Mouse (Mus musculus): ENCODE data around the gene Cd247.

Gene Cd247

GRCm38 (mm10) chr1:165766295-165766890, 22.1 kb upstream of the Cd247 start:
- Histone ChIP-seq H3K36me3 (ENCODE audit: insufficient read depth, low read length) (peaks cover 7% of the 10 kb centered on the region; the same call in 1 of the 2 replicates), H3K27me3 (ENCODE audit: insufficient read depth, low read length) (peaks cover 44% of the 10 kb centered on the region), H3K4me1 (replicated peaks; ENCODE audit: low read depth, low read length) (peaks cover 58% of the 10 kb centered on the region), H3K4me3 (replicated peaks; ENCODE audit: low read length) (no peak overlapping the region), H3K9me3 (ENCODE audit: low read length) (peaks cover 19% of the 10 kb centered on the region)
- TF ChIP-seq CTCF (conservative IDR thresholded peaks at IDR 0.05; ENCODE audit: low read length): no peak
- TF ChIP-seq NANOG (IDR thresholded peaks at IDR 0.05; ENCODE audit: borderline replicate concordance, low read length): no peak
- no peak for TF ChIP-seq POU5F1 (IDR thresholded peaks at IDR 0.05; ENCODE audit: borderline replicate concordance, low read length)

- Histone ChIP-seq H3K36me3 (ENCODE audit: insufficient read depth, low read length) (peaks cover 11% of the 10 kb centered on the region; the same call in 1 of the 2 replicates), H3K4me1 (replicated peaks; ENCODE audit: low read depth, low read length) (peaks cover 70% of the 10 kb centered on the region), H3K4me3 (replicated peaks; ENCODE audit: low read length) (no peak overlapping the region), H3K9me3 (ENCODE audit: low read length) (peaks cover 19% of the 10 kb centered on the region), H3K27me3 (ENCODE audit: insufficient read depth, low read length) (peaks cover 40% of the 10 kb centered on the region)
- no peak for TF ChIP-seq POU5F1 (IDR thresholded peaks at IDR 0.05; ENCODE audit: borderline replicate concordance, low read length)
- TF ChIP-seq NANOG (IDR thresholded peaks at IDR 0.05; ENCODE audit: borderline replicate concordance, low read length): no peak
- no peak for TF ChIP-seq CTCF (conservative IDR thresholded peaks at IDR 0.05; ENCODE audit: low read length)
Observed at GRCm38 (mm10) chr1:165768894-165769512, 19.5 kb upstream of the Cd247 start.

- Histone ChIP-seq H3K4me1 (replicated peaks; ENCODE audit: low read depth, low read length) (peaks cover 58% of the 10 kb centered on the region), H3K9me3 (ENCODE audit: low read length) (peaks cover 19% of the 10 kb centered on the region), H3K36me3 (ENCODE audit: insufficient read depth, low read length) (peaks cover 13% of the 10 kb centered on the region; the same call in 1 of the 2 replicates), H3K27me3 (ENCODE audit: insufficient read depth, low read length) (peaks cover 27% of the 10 kb centered on the region), H3K4me3 (replicated peaks; ENCODE audit: low read length) (no peak overlapping the region)
- TF ChIP-seq POU5F1 (IDR thresholded peaks at IDR 0.05; ENCODE audit: borderline replicate concordance, low read length): no peak
- no peak for TF ChIP-seq NANOG (IDR thresholded peaks at IDR 0.05; ENCODE audit: borderline replicate concordance, low read length)
- no peak for TF ChIP-seq CTCF (conservative IDR thresholded peaks at IDR 0.05; ENCODE audit: low read length)
Observed at GRCm38 (mm10) chr1:165770181-165770759, 18.2 kb upstream of the Cd247 start.

- H3K27me3 ChIP-seq (ENCODE audit: insufficient read depth, low read length): peaks cover 16% of the 10 kb centered on the region
- H3K4me3 ChIP-seq (replicated peaks; ENCODE audit: low read length): peak overlapping the region; percentile 26; the same call in 1 of the 2 replicates
- H3K4me1 ChIP-seq (replicated peaks; ENCODE audit: low read depth, low read length): peaks cover 53% of the 10 kb centered on the region
- peaks cover 19% of the 10 kb centered on the region for H3K9me3 ChIP-seq (ENCODE audit: low read length)
- H3K36me3 ChIP-seq (ENCODE audit: insufficient read depth, low read length): peaks cover 13% of the 10 kb centered on the region; the same call in 1 of the 2 replicates
- TF ChIP-seq NANOG (IDR thresholded peaks at IDR 0.05; ENCODE audit: borderline replicate concordance, low read length) (no peak), CTCF (conservative IDR thresholded peaks at IDR 0.05; ENCODE audit: low read length) (peak; percentile 97), POU5F1 (IDR thresholded peaks at IDR 0.05; ENCODE audit: borderline replicate concordance, low read length) (no peak)
Observed at GRCm38 (mm10) chr1:165771491-165771897, 17.0 kb upstream of the Cd247 start.

- Histone ChIP-seq H3K4me1 (replicated peaks; ENCODE audit: low read depth, low read length) (peaks cover 55% of the 10 kb centered on the region), H3K9me3 (ENCODE audit: low read length) (peaks cover 17% of the 10 kb centered on the region), H3K36me3 (ENCODE audit: insufficient read depth, low read length) (peaks cover 13% of the 10 kb centered on the region; the same call in 1 of the 2 replicates), H3K4me3 (replicated peaks; ENCODE audit: low read length) (peak overlapping the region; percentile 26; the same call in 1 of the 2 replicates), H3K27me3 (ENCODE audit: insufficient read depth, low read length) (peaks cover 13% of the 10 kb centered on the region)
- TF ChIP-seq NANOG (IDR thresholded peaks at IDR 0.05; ENCODE audit: borderline replicate concordance, low read length) (no peak), POU5F1 (IDR thresholded peaks at IDR 0.05; ENCODE audit: borderline replicate concordance, low read length) (no peak), CTCF (conservative IDR thresholded peaks at IDR 0.05; ENCODE audit: low read length) (no peak)
Observed at GRCm38 (mm10) chr1:165771998-165772397, 16.5 kb upstream of the Cd247 start.

- no peak overlapping the region for H3K4me3 ChIP-seq (replicated peaks; ENCODE audit: low read length)
- peaks cover 6% of the 10 kb centered on the region; the same call in 1 of the 2 replicates for H3K36me3 ChIP-seq (ENCODE audit: insufficient read depth, low read length)
- peaks cover 41% of the 10 kb centered on the region for H3K4me1 ChIP-seq (replicated peaks; ENCODE audit: low read depth, low read length)
- no peaks in the 10 kb centered on the region for H3K9me3 ChIP-seq (ENCODE audit: low read length)
- H3K27me3 ChIP-seq (ENCODE audit: insufficient read depth, low read length): no peaks in the 10 kb centered on the region
- TF ChIP-seq CTCF (conservative IDR thresholded peaks at IDR 0.05; ENCODE audit: low read length) (peak; percentile 60), POU5F1 (IDR thresholded peaks at IDR 0.05; ENCODE audit: borderline replicate concordance, low read length) (no peak)
Observed at GRCm38 (mm10) chr1:165775518-165776294, 12.8 kb upstream of the Cd247 start.

GRCm38 (mm10) chr1:165779954-165780585, 8.4 kb upstream of the Cd247 start:
- H3K4me3 ChIP-seq (replicated peaks; ENCODE audit: low read length): no peak overlapping the region
- no peak for TF ChIP-seq CTCF (conservative IDR thresholded peaks at IDR 0.05; ENCODE audit: low read length)
- no peak for TF ChIP-seq NANOG (IDR thresholded peaks at IDR 0.05; ENCODE audit: borderline replicate concordance, low read length)
- no peak for TF ChIP-seq POU5F1 (IDR thresholded peaks at IDR 0.05; ENCODE audit: borderline replicate concordance, low read length)

More at GRCm38 (mm10) chr1:165779954-165780585, 8.4 kb upstream of the Cd247 start:
- Histone ChIP-seq H3K4me1 (replicated peaks; ENCODE audit: low read depth, low read length) (peaks cover 18% of the 10 kb centered on the region), H3K27me3 (ENCODE audit: insufficient read depth, low read length) (peaks cover 14% of the 10 kb centered on the region), H3K36me3 (ENCODE audit: insufficient read depth, low read length) (no peaks in the 10 kb centered on the region), H3K9me3 (ENCODE audit: low read length) (no peaks in the 10 kb centered on the region)
